Mouse (Mus musculus) urinary bladder, postnatal 36 days (tissue): ENCODE results near the gene Hist2h2aa2.
"Not testable (repeated sequence)": the region's sequence is repeated elsewhere in the genome, so short reads cannot be mapped to it uniquely, and the experiment has no call there.

Experiments used
- DNase-seq, 2 experiments: peaks; one replicate each; pipeline ENCODE4 v3.0.0; 2022; ENCODE audit warnings: low spot score in 2 of 2, mixed read lengths in 1 of 2

The Hist2h2aa2 gene

GRCm38 (mm10) chr3:96239949-96240798 lies at the start of gene Hist2h2aa2:
Hist2h2aa2 (minus strand) TSS chr3:96240276.
- peak; percentile 96 to 97 for DNase-seq

- no peak for DNase-seq
Measured at GRCm38 (mm10) chr3:96289201-96289600, 49.1 kb upstream of the Hist2h2aa2 start.

- DNase-seq, result not testable (repeated sequence)
Measured at GRCm38 (mm10) chr3:96287334-96287733, 47.3 kb upstream of the Hist2h2aa2 start.

- no peak for DNase-seq
Measured at GRCm38 (mm10) chr3:96284457-96284856, 44.4 kb upstream of the Hist2h2aa2 start.

GRCm38 (mm10) chr3:96280660-96281059 lies 40.6 kb upstream of the Hist2h2aa2 start:
- DNase-seq, result no peak

- DNase-seq, result peak; percentile 77 to 88
Measured at GRCm38 (mm10) chr3:96277800-96278624, 37.9 kb upstream of the Hist2h2aa2 start.

- peak in 1 of 2 experiments; percentile 14 for DNase-seq
Measured at GRCm38 (mm10) chr3:96277428-96277799, 37.3 kb upstream of the Hist2h2aa2 start.

GRCm38 (mm10) chr3:96273591-96274465 lies 33.8 kb upstream of the Hist2h2aa2 start:
- DNase-seq, result no peak

- DNase-seq, result peak; percentile 85 to 90
Measured at GRCm38 (mm10) chr3:96269511-96270474, 29.7 kb upstream of the Hist2h2aa2 start, which contains the start of gene Hist2h2bb. Hist2h2bb (plus strand) TSS chr3:96269752.

- DNase-seq, result not testable (repeated sequence)
Measured at GRCm38 (mm10) chr3:96268776-96269378, 28.8 kb upstream of the Hist2h2aa2 start.

GRCm38 (mm10) chr3:96268051-96268775 lies 28.1 kb upstream of the Hist2h2aa2 start, which contains the start of gene Hist2h3b:
Hist2h3b (plus strand) TSS chr3:96268654.
- DNase-seq, result peak; percentile 74 to 80

- DNase-seq, result no peak
Measured at GRCm38 (mm10) chr3:96267541-96267940, 27.5 kb upstream of the Hist2h2aa2 start.

- no peak for DNase-seq
Measured at GRCm38 (mm10) chr3:96266132-96266710, 26.1 kb upstream of the Hist2h2aa2 start.

GRCm38 (mm10) chr3:96264404-96264949 lies 24.4 kb upstream of the Hist2h2aa2 start:
- DNase-seq, result no peak

GRCm38 (mm10) chr3:96263558-96264403 lies 23.7 kb upstream of the Hist2h2aa2 start:
- DNase-seq, result peak; percentile 59 to 60

GRCm38 (mm10) chr3:96262979-96263550 lies 23.0 kb upstream of the Hist2h2aa2 start, which contains the start of gene Hist2h4:
Hist2h4 (minus strand) TSS chr3:96263311.
- DNase-seq, result peak; percentile 97 to 99
